Mouse (Mus musculus): Measurements from ENCODE around the gene Shmt2.

- TF ChIP-seq CTCF (IDR thresholded peaks at IDR 0.05; ENCODE audit: insufficient read depth, low read length), result no peak
- no peak for TF ChIP-seq POLR2A (IDR thresholded peaks at IDR 0.05; ENCODE audit: borderline replicate concordance, extremely low read depth, low read depth, low read length)
These were observed 33.4 kb downstream of the Shmt2 start for GRCm38 (mm10) chr10:127488856-127489255.
